Mouse (Mus musculus): ENCODE data around the gene Prickle3.
"Not testable (repeated sequence)": the region's sequence is repeated elsewhere in the genome, so short reads cannot be mapped to it uniquely, and the experiment has no call there.

Prickle3 gene

DNA sequence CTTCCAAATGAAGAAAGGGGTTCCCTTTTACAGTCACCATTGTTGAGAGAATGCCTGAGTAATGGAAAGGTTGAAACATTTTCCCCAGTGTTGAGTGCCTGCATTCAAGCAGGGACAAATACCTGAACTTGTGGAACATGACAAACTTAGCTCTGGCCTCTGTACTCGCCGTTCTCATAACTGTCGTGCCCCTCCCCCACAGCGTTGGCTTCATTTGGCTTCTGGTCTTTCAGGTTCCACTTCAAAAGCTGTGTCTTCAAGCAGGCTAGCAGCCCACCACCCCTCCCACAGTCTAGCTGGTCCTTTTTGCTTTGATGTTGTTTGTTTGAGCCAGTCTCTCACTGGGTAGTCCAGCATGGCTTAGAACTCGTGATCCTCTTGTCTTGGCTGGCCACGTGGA is 15.7 kb downstream of the Prickle3 start:
- DNase-seq, result peak; percentile 31

DNA sequence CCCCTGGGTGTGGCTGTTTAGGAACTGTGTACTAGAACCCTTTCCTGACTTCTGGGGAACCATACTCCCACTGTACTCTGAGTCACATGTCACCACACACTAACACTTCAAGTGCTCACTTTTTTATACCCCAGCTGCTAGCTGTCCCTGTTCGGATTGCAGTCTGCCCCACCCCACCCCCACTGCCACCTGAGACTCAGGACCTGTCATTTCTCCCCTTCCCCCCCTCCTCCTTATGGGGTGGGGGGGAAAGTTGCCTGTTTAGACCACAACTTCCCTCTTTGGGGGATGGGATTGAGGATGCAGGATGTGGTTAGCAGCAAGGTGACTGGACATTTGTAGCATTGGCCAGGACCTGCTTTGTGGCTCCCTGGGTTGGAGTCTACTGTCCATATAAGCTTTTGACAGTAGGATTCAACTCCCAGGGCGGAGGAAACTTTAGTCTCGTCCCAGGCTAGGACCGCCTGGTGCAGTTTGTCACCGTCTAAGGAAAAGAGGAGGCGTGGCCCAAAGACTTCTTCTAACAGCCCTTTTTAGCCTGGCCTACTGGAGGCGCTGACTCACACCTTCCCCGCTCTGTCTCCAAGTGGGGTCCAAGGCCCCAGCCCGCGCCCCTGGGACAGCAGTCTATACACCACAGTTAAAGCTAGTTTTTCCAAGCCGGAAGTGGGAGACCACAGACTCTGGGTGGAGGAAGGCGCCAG is 16.7 kb downstream of the Prickle3 start:
- peak; percentile 43 for DNase-seq

DNA sequence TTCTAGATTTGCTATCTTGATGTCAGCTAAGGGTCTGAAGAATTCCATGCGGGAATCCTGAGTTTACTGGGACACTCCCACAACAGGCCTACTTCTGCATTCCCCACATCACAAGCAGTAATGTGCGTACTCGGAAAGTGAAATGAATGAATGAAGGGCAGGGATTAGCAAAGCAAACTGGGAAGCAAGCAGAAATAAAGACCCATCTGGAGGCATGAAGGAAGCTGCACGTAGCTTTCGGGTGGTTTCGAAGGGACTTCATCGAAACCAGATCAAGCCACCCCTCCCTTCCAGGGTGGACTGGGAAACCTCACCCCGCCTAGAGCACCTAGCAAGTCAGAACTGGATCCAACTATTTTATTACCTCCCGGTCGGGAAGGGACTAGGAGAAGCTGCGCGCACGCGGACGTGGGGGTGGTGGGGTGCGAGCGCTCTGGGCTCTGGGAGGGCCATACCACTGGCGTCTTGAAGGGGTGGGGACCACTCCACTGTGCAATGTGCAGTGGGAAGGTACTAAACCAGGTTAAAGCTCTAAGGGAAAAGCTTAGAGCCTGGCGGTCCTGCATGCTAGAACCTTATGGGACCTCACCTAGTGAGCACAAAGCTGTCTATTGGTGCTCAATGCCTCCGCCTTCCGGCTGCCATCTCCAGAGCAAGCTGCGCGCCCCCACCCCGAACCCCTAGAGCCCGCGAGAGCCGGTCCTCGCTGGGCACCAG is 17.4 kb downstream of the Prickle3 start:
- peak; percentile 22 for DNase-seq

DNA sequence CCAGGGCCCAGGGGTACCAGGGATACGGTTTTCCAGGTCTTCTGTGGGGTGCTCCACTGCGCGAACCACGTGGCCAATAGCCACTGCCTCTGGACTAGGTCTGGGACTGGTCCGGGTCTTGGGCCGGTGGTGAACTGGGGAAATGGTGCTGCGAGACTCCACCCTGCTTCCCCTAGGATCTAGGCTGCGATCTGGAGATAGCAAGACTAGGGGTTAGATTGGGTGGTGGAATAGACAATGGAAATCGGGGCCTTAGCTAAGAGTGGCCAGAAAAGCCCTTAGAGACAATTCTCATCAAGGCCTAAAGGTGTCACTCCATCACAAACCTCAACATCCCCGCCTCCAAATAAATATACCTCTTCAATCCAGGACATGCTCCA is 17.9 kb downstream of the Prickle3 start:
- DNase-seq, result no peak

DNA sequence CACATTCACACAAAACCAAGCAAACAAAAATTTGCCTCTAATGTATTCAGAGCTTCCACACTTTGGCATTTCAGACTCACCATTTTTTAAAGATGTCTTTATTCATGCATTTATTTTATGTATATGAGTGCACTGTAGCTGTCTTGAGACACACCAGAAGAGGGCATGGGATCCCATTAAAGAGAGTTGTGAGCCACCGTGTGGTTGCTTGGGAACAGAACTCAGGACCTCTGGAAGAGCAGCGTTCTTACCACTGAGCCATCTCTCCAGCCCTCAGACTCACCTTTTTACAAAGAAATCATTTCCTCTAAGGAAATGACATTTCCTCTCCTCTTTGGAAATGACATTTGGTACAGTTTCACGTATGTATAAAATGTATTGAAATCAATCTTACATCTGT is 21.9 kb downstream of the Prickle3 start:
- no peak for DNase-seq

DNA sequence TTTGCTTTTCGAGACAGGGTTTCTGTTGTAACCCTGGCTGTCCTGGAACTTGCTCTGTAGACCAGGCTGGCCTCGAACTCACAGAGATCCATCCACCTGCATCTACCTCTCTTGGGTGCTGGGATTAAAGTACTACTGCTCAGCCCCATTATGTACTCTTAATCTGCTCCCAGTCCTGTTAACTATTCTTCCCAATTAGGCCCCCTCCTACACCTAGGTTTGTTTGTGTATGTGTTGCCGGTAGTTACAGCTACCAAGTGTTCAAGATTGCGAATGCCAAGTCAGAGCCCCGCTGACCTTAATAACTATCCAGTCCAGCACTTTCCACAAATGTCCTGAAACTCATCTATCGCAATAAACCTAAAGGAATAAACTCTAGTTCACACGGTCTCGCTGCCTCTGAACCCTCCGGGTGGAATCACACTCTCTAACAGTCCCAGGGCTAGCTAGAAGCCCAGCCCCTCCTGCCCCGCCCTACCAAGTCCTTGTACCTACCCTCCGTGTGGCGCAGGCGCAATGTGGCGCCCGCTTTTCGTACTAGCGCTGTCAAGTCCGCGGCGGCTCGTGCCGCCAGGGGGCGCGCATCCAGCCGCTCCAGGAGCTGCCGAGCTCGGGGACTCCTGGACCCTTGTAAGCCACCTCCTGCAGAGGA is 22.5 kb downstream of the Prickle3 start:
- DNase-seq, result peak; percentile 94

DNA sequence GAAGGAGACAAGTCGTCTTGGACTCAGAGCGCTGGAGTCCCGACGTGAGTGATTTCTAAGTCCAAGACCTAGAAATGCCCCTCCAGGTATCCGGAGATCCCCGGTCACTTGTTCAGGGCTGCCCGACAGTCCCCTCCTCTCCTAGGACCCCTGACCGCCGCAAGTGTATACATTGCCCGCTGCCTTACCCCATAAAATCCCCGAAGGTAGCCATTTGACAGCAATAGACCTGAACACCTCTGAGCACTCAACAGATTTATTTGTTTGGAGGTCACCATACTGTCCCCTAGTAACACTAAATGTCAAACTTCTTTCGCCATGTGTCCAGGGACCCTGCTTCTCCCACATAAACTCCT is 23.0 kb downstream of the Prickle3 start:
- DNase-seq, result no peak

DNA sequence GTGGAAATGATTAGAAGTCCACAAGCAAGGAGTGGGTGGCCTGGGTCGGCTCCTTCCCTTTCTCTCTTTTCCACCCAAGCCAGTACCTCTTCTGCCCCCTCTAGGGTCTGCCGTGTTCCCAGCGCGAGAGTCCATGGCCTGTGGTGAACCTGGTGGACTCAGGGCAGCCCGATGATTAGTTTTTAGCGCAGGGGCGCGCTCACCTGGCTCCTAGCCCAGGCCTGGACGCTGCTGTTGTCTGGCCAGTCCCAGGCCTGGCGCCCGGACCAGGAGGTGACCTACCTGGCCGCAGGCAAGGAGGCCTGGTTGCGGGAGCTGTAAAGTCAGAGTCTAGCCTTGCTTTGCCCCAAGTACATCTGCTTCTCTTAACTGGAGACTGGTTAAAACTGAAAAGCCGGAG is 23.8 kb downstream of the Prickle3 start, which contains the start of gene Magix:
Magix (minus strand) TSS at position 388 of the 400 bp plus-strand sequence.
- peak; percentile 12 for DNase-seq

DNA sequence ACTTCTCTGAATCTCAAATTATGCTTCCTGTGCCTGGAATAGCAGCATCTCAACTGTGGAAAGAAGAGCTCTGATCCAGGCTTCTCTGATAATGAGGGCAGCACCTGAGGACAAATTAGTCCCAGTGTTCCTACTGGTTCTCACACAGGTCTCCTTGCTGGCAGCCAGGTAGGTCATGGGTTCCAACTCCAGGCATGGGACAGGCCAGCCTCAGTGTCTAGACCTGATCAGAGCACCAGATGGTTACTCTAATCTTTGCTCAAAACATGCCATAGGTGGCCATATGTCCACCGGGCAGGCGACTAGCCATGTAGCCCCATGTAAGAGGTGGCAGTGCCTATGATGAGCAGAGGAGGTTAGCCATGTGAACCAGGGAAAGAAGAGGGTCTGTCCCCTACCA is 31.3 kb downstream of the Prickle3 start:
- DNase-seq, result no peak

DNA sequence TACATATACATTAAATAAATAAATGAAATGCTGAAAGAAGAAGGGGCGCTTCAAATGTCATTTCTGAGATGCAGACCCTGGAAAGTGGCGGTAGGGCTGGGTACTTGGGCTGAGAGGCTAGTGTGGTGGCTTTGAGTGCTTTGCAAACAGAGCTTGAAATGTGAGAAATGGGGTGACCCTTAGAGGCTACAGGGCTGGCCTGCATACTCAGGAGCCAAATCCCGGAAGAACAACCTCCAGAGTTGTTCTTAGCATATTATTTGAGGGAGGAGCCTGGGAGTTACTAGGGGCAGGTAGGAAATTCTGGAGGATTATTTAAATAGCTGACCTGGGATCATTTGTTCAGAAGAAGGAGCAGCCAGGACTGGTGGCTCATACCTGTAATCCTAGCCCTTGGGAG is 33.4 kb downstream of the Prickle3 start:
- DNase-seq, result peak; percentile 10

DNA sequence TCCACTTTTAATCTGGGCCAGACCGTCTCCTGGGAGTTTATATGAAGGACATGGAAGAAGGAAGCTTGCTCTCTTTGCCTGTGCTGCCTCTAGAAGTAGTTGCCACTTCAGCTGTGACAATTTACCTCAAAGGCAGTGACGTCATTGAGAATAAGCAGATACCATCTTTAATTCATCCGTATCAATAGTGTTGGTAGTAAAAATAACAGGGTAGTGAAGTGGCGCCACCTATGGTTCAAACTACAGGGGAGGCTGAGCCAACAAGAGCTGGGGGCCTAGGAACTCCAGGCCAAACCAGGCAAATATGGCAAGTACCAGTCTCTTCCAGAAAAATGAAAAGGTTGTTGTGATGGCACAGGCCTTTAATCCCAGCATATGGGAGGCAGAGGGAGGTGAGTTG is 35.8 kb downstream of the Prickle3 start:
- peak; percentile 53 for DNase-seq

DNA sequence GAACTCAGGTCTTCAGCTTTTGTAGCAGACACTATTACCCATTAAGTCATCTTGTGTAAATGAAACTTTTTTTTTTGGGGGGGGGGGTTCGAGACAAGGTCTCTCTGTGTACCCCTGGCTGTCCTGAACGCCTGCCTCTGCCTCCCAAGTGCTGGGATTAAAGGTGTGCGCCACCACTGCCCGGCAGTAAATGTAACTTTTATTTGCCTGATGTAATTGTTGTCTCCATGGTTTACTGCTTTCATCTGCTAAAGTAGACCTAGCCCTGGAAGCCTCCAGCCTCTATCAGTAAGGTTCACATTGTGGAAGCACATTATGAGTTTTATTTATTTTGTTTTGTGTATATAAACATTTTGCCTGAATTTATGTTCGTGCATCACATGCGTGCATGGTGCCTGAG is 39.5 kb downstream of the Prickle3 start:
- DNase-seq, result no peak

DNA sequence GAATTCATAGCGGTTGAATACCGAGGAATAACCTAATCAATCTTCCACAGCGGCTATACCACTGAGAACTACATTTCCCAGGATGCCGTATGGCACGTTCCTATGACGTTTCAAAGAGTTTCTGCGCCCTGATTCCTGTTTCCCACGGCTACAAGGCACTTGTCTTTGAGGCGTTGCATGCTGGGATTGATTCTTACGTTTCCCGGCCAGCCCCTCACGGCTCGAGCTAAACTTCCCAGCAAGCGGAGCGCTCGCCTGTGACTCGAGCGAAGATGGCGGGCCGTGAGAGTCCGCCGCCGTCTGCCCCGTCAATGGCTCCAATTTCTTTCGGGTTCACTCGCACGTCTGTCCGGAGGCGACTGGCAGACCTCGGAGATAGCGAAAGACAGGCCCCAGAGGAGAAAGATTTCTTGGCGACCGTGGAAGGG is 39.9 kb downstream of the Prickle3 start, which contains the start of gene Gpkow:
Gpkow (plus strand) TSS at position 178 of the 428 bp plus-strand sequence.
- DNase-seq, result peak; percentile 91

DNA sequence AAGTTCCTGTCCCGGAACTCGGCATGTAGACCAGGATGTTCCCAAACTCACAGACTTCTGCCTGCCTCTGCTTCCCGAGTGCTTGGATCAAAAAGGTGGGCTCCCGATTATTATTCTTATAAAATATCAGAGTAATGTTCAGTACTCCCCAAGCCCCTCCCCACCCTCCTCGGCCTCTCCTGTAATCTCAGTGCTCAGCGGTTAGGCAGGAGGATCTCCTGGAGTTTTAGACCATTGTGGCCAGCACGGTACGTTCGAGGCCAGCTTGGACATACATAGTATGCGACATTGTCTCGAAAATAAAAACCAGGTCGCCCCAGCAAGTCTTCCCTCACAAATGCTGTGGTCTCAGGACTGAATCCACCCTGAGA is 56.7 kb downstream of the Prickle3 start:
- DNase-seq, result not testable (repeated sequence)

DNA sequence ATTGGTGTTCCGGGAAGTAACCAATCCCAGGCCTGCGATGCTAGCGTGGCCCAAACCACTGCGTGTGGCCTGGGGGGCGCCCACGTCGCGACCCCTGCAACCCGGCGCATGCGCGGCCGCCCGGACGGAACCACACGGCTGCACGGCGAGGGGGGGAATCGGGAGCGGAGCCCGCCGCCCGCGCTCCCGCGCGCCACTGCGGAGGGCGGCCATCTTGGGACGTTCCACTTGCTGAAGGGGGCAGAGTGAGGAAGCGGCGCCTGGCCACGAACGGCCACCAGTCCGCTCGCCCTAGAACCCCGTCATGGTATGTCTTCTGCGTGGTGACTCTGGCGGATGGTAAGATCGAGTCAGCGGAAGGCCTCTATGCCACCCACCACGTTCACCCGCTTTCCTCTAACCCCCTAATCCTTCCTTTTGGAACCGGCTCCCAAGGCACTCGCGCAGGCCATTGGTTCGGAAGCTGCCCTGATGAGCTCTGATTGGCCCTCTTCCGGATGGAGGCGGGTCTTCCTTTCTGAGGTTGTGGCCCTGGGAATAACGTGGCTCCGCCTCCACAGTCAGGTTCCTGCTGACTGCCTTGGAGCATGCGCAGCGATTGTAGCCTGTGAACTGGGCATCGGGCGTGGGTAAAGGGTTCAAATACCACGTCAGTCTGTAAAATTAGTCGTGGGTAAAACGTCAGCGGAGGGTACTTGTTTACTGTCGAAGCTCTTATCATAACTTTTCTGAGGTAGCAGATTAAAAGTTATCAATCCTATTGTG is 57.3 kb downstream of the Prickle3 start, which contains the start of gene Wdr45:
Wdr45 (plus strand) TSS at position 199 of the 765 bp plus-strand sequence.
- DNase-seq, result peak; percentile 97

DNA sequence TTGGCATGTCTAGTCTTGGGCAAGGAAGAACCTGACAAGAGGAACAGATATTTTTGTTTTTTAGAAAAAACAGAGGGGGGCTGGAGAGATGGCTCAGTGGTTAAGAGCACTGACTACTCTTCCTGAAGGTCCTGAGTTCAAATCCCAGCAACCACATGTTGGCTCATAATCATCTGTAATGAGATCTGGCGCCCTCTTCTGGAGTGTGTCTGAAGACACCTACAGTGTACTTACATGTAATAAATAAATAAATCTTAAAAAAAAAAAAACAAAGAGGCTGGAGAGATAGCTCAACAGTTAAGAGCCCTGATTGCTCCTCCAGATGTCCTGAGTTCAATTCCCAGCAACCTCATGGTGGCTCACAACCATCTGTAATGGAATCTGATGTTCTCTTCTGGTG is 59.0 kb downstream of the Prickle3 start:
- DNase-seq, result not testable (repeated sequence)

All from lung, postnatal 10 days (tissue).